Mouse (Mus musculus) brain, embryonic 14.5 days (tissue): ENCODE results near the gene Glis1.

ENCODE experiments used
- CTCF ChIP-seq: fragments of 200-500 bp; IDR thresholded peaks from 2 replicates; pipeline ENCODE4 v1.5.1; 2012; ENCODE audit warnings: inconsistent platforms, mild to moderate bottlenecking, moderate library complexity, borderline replicate concordance; ENCODE audit not compliant: insufficient read depth, insufficient read length; ENCODE audit errors: extremely low read depth
- POLR2A ChIP-seq: fragments of 200-500 bp; IDR thresholded peaks from 2 replicates; pipeline ENCODE4 v1.6.1; 2012; ENCODE audit warnings: mild to moderate bottlenecking, inconsistent platforms, borderline replicate concordance; ENCODE audit not compliant: poor library complexity, insufficient read depth, insufficient read length, severe bottlenecking; ENCODE audit errors: extremely low read depth

DNA sequence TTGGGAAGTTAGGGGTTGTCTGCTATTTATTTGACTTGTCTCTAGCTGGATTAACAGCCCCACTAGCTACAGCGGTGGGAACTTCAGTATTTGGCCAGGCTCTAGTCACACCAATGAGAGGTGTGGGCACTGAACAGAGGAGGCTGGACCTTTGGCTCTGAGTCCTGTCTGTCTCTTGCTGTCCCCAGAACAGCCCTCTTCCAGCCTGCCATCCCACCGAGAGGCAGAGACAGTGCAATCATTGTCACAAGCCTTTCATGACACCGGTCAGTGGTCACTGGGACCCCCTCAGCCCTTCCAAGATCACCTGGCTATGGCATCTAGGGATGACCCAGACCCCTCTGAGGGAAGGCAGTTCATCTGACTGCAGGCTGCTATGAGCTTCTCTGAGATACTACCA lies 104.6 kb downstream of the Glis1 start:
- TF ChIP-seq POLR2A (no peak), CTCF (no peak)
